Mouse (Mus musculus) layer of hippocampus, adult 9-10 months (tissue): ENCODE results near the gene Gm21970.

ENCODE experiments used
- DNase-seq: peaks from one replicate; pipeline ENCODE4 v3.0.0; 2022; ENCODE audit warnings: low spot score

Gm21970 gene

GRCm38 (mm10) chr16:91372577-91373472, 18.7 kb upstream of the Gm21970 start, which contains the start of gene Ifnar2:
Gene Ifnar2, plus strand, starts transcription at chr16:91372783.
- no peak for DNase-seq

GRCm38 (mm10) chr16:91373473-91374252, 17.9 kb upstream of the Gm21970 start:
- DNase-seq: no peak

GRCm38 (mm10) chr16:91374253-91374634, 17.3 kb upstream of the Gm21970 start:
- DNase-seq: no peak

GRCm38 (mm10) chr16:91376701-91377100, 14.8 kb upstream of the Gm21970 start:
- no peak for DNase-seq

GRCm38 (mm10) chr16:91378431-91378986, 13.0 kb upstream of the Gm21970 start:
- DNase-seq: no peak

GRCm38 (mm10) chr16:91378991-91379390, 12.5 kb upstream of the Gm21970 start:
- no peak for DNase-seq

- no peak for DNase-seq
Observed at GRCm38 (mm10) chr16:91379412-91379811, 12.1 kb upstream of the Gm21970 start.

- no peak for DNase-seq
Observed at GRCm38 (mm10) chr16:91380151-91380550, 11.4 kb upstream of the Gm21970 start.

GRCm38 (mm10) chr16:91381606-91382005, 9.9 kb upstream of the Gm21970 start:
- no peak for DNase-seq

GRCm38 (mm10) chr16:91382261-91382790, 9.2 kb upstream of the Gm21970 start:
- no peak for DNase-seq

GRCm38 (mm10) chr16:91384221-91384620, 7.3 kb upstream of the Gm21970 start:
- no peak for DNase-seq

GRCm38 (mm10) chr16:91385621-91386020, 5.9 kb upstream of the Gm21970 start:
- no peak for DNase-seq

GRCm38 (mm10) chr16:91386419-91387120, 5.0 kb upstream of the Gm21970 start:
- no peak for DNase-seq

GRCm38 (mm10) chr16:91387121-91387486, 4.4 kb upstream of the Gm21970 start:
- DNase-seq: no peak

- DNase-seq: no peak
Observed at GRCm38 (mm10) chr16:91390100-91390499, 1.4 kb upstream of the Gm21970 start.

GRCm38 (mm10) chr16:91394826-91395410, 3.4 kb downstream of the Gm21970 start:
- no peak for DNase-seq

- no peak for DNase-seq
Observed at GRCm38 (mm10) chr16:91395633-91396392, 4.3 kb downstream of the Gm21970 start.

GRCm38 (mm10) chr16:91396844-91397537, 5.5 kb downstream of the Gm21970 start:
- DNase-seq: no peak

GRCm38 (mm10) chr16:91398030-91398429, 6.5 kb downstream of the Gm21970 start:
- no peak for DNase-seq

GRCm38 (mm10) chr16:91398944-91399343, 7.4 kb downstream of the Gm21970 start:
- no peak for DNase-seq
